Mouse (Mus musculus) heart, postnatal 0 days (tissue): ENCODE results near the gene Crnn. TPM values are rescaled to one million over a fixed set of nuclear protein-coding genes. Genes with fewer than 3 reads are reported as not detected.

ENCODE experiments used
- ATAC-seq: fragments of 200-750 bp; cut with Nextera tagmentation; 2 replicates; pipeline ENCODE4 v1.8.0; 2017; ENCODE audit warnings: low read depth, moderate number of reproducible peaks, moderate library complexity; ENCODE audit not compliant: insufficient read depth
- DNase-seq: peaks from one replicate; pipeline ENCODE4 v3.0.0-alpha.2; 2016; ENCODE audit warnings: low spot score
- H3K27ac ChIP-seq: fragments of 300-500 bp; sonication (generic); 2 replicates; pipeline ENCODE4 v1.5.1; 2014; ENCODE audit warnings: low read depth, mild to moderate bottlenecking
- H3K27me3 ChIP-seq: fragments of 300-500 bp; sonication (generic); 2 replicates; pipeline ENCODE4 v1.6.1; 2014; ENCODE audit warnings: low read length, mixed read lengths; ENCODE audit not compliant: control insufficient read depth, insufficient read depth
- H3K36me3 ChIP-seq: fragments of 300-500 bp; sonication (generic); replicated peaks from 2 replicates; pipeline ENCODE4 v1.6.1; 2014; ENCODE audit warnings: low read length, mixed read lengths; ENCODE audit not compliant: control insufficient read depth, insufficient read depth
- H3K4me1 ChIP-seq: fragments of 300-500 bp; sonication (generic); 2 replicates; pipeline ENCODE4 v1.6.1; 2014; ENCODE audit warnings: antibody characterized with exemption; ENCODE audit not compliant: control insufficient read depth, insufficient read depth
- H3K4me2 ChIP-seq: fragments of 300-500 bp; sonication (generic); 2 replicates; pipeline ENCODE4 v1.6.1; 2014; ENCODE audit warnings: low read depth, mild to moderate bottlenecking, low read length, moderate library complexity
- H3K4me3 ChIP-seq: fragments of 300-500 bp; sonication (generic); 2 replicates; pipeline ENCODE4 v1.5.1; 2014; ENCODE audit warnings: low read depth, low read length
- H3K9ac ChIP-seq: fragments of 300-500 bp; sonication (generic); replicated peaks from 2 replicates; pipeline ENCODE4 v1.6.1; 2014; ENCODE audit warnings: low read depth, low read length, mixed read lengths
- H3K9me3 ChIP-seq: fragments of 300-500 bp; sonication (generic); replicated peaks from 2 replicates; pipeline ENCODE4 v1.6.1; 2016; ENCODE audit warnings: low read length; ENCODE audit not compliant: control insufficient read depth
- CTCF ChIP-seq: IDR thresholded peaks from 2 replicates; pipeline ENCODE4 v1.5.1; 2016; ENCODE audit warnings: antibody characterized with exemption, control low read depth, low read depth
- EP300 ChIP-seq: IDR thresholded peaks from 2 replicates; pipeline ENCODE4 v1.6.1; 2016; ENCODE audit warnings: antibody characterized with exemption, low read depth
- WGBS: fragments of 180-500 bp; shearing (Covaris S2); extraction: QIAGEN DNeasy Blood & Tissue Kit; methylation state at CpG from one replicate; pipeline ENCODE4 v1.1.7; 2014; 5-methylcytosine and 5-hydroxymethylcytosine counted together
- polyA plus RNA-seq: library from polyadenylated mRNA; unstranded; fragments of >200 nt; fragmentation: Nextera tagmentation; extraction: Ambion mirVana; gene quantifications from 2 replicates; pipeline ENCODE4 v1.2.1, GENCODE M21; 2015
- total RNA-seq: library from RNA; depleted of rRNA; stranded (reverse); fragments of >200 nt; gene quantifications from 2 replicates; pipeline ENCODE4 v1.2.3, GENCODE M21; 2014; ENCODE audit warnings: low replicate concordance; rRNA removed

The Crnn gene
- total and polyA plus RNA-seq, 2 experiments from 2014 or later, result not detected

GRCm38 (mm10) chr3:93129076-93129475 is 15.5 kb upstream of the Crnn start:
- Histone ChIP-seq H3K36me3 (no peaks in the 10 kb centered on the region), H3K27ac (no peak overlapping the region), H3K4me1 (no peaks in the 10 kb centered on the region), H3K9ac (no peak overlapping the region), H3K27me3 (no peaks in the 10 kb centered on the region), H3K4me2 (no peak overlapping the region), H3K9me3 (no peaks in the 10 kb centered on the region), H3K4me3 (no peak overlapping the region)
- DNase-seq (no peak), ATAC-seq (no peak)
- no peak for TF ChIP-seq EP300
- 31% methylated on average over 5 of the region's 5 CpGs for WGBS

- Histone ChIP-seq H3K27ac (no peak overlapping the region), H3K27me3 (no peaks in the 10 kb centered on the region), H3K9me3 (no peaks in the 10 kb centered on the region), H3K4me2 (no peak overlapping the region), H3K9ac (no peak overlapping the region), H3K36me3 (no peaks in the 10 kb centered on the region), H3K4me1 (no peaks in the 10 kb centered on the region), H3K4me3 (no peak overlapping the region)
- TF ChIP-seq CTCF (peak; percentile 76), EP300 (no peak)
- DNase-seq (peak; percentile 26), ATAC-seq (no peak)
- 12% methylated on average over 3 of the region's 3 CpGs for WGBS
Measured at GRCm38 (mm10) chr3:93130460-93130859, 14.1 kb upstream of the Crnn start.

- no peak for TF ChIP-seq EP300
- TF ChIP-seq CTCF, result no peak
- no peaks in the 10 kb centered on the region for H3K27me3 ChIP-seq
- 66% methylated on average over 6 of the region's 6 CpGs for WGBS
- DNase-seq (no peak), ATAC-seq (no peak)
- no peak overlapping the region for H3K4me2 ChIP-seq
- H3K4me3 ChIP-seq, result no peak overlapping the region
- H3K4me1 ChIP-seq, result no peaks in the 10 kb centered on the region
- H3K36me3 ChIP-seq, result no peaks in the 10 kb centered on the region
- no peak overlapping the region for H3K9ac ChIP-seq
- no peaks in the 10 kb centered on the region for H3K9me3 ChIP-seq
- H3K27ac ChIP-seq, result no peak overlapping the region
Measured at GRCm38 (mm10) chr3:93162502-93162901, 17.9 kb downstream of the Crnn start.

- H3K4me2 ChIP-seq, result no peak overlapping the region
- no peaks in the 10 kb centered on the region for H3K36me3 ChIP-seq
- DNase-seq (no peak), ATAC-seq (no peak)
- no peaks in the 10 kb centered on the region for H3K4me1 ChIP-seq
- no peaks in the 10 kb centered on the region for H3K27me3 ChIP-seq
- no peak for TF ChIP-seq EP300
- H3K9me3 ChIP-seq, result no peaks in the 10 kb centered on the region
- H3K27ac ChIP-seq, result no peak overlapping the region
- H3K9ac ChIP-seq, result no peak overlapping the region
- whole genome bisulfite sequencing, result 52% methylated on average over 1 of the region's 1 CpGs
- H3K4me3 ChIP-seq, result no peak overlapping the region
Measured at GRCm38 (mm10) chr3:93162996-93163592, 18.5 kb downstream of the Crnn start.

- 79% methylated on average over 4 of the region's 4 CpGs for WGBS
- ATAC-seq (no peak), DNase-seq (no peak)
- no peak overlapping the region for H3K4me2 ChIP-seq
- TF ChIP-seq CTCF (no peak), EP300 (no peak)
- no peak overlapping the region for H3K27ac ChIP-seq
- no peaks in the 10 kb centered on the region for H3K36me3 ChIP-seq
- no peak overlapping the region for H3K9ac ChIP-seq
- no peaks in the 10 kb centered on the region for H3K4me1 ChIP-seq
- no peaks in the 10 kb centered on the region for H3K27me3 ChIP-seq
- H3K4me3 ChIP-seq, result no peak overlapping the region
- H3K9me3 ChIP-seq, result no peaks in the 10 kb centered on the region
Measured at GRCm38 (mm10) chr3:93180856-93181255, 36.3 kb downstream of the Crnn start.

GRCm38 (mm10) chr3:93196978-93197377 is 52.4 kb downstream of the Crnn start, which contains the start of gene Flg2:
Gene Flg2, plus strand, starts transcription at chr3:93197278.
- no peaks in the 10 kb centered on the region for H3K36me3 ChIP-seq
- H3K9me3 ChIP-seq, result 0 out of 2 replicates have a peak, but pooled peaks cover 4% of the 10 kb centered on the region
- 68% methylated on average over 3 of the region's 3 CpGs for WGBS
- no peak within 1 kb of the TSS for H3K4me3 ChIP-seq
- no peak within 1 kb of the TSS for H3K4me2 ChIP-seq
- no peak for ATAC-seq
- no peaks in the 10 kb centered on the region for H3K27me3 ChIP-seq
- no peak within 1 kb of the TSS for H3K9ac ChIP-seq
- no peak for DNase-seq
- TF ChIP-seq EP300 (no peak), CTCF (no peak)
- no peak within 1 kb of the TSS for H3K27ac ChIP-seq
- no peaks in the 10 kb centered on the region for H3K4me1 ChIP-seq

Other genes starting within 250 kb of the Crnn start
- not detected in 2 replicates for gene Lce3a, start 218.6 kb upstream of the Crnn start, total RNA-seq
- gene Lce3a, start 218.6 kb upstream of the Crnn start, polyA plus RNA-seq, result not detected in 2 replicates
- not detected in 2 replicates for gene Lce3b, start 211.8 kb upstream of the Crnn start, total RNA-seq
- not detected in 2 replicates for gene Lce3b, start 211.8 kb upstream of the Crnn start, polyA plus RNA-seq
- not detected in 2 replicates for gene Lce3c, start 200.3 kb upstream of the Crnn start, total RNA-seq
- gene Lce3c, start 200.3 kb upstream of the Crnn start, polyA plus RNA-seq, result not detected in 2 replicates
- gene Lce3d, start 187.4 kb upstream of the Crnn start, total RNA-seq, result not detected in 2 replicates
- gene Lce3d, start 187.4 kb upstream of the Crnn start, polyA plus RNA-seq, result not detected in 2 replicates
- gene Lce3e, start 177.7 kb upstream of the Crnn start, total RNA-seq, result not detected in 2 replicates
- not detected in 2 replicates for gene Lce3e, start 177.7 kb upstream of the Crnn start, polyA plus RNA-seq
- gene Lce3f, start 152.6 kb upstream of the Crnn start, total RNA-seq, result not detected in 2 replicates
- not detected in 2 replicates for gene Lce3f, start 152.6 kb upstream of the Crnn start, polyA plus RNA-seq
- gene Crct1, start 129.1 kb upstream of the Crnn start, total RNA-seq, result not detected in 2 replicates
- not detected in 2 replicates for gene Crct1, start 129.1 kb upstream of the Crnn start, polyA plus RNA-seq
- gene Lce1m, start 125.7 kb upstream of the Crnn start, total RNA-seq, result not detected in 2 replicates
- not detected in 2 replicates for gene Lce1m, start 125.7 kb upstream of the Crnn start, polyA plus RNA-seq
- not detected in 2 replicates for gene Gm4858, start 76.0 kb upstream of the Crnn start, total RNA-seq
- not detected in 2 replicates for gene Gm4858, start 76.0 kb upstream of the Crnn start, polyA plus RNA-seq
- gene Flg2, start 52.5 kb downstream of the Crnn start, total RNA-seq, result not detected in 2 replicates
- gene Flg2, start 52.5 kb downstream of the Crnn start, polyA plus RNA-seq, result not detected in 2 replicates
- gene Flg, start 128.7 kb downstream of the Crnn start, total RNA-seq, result 0.15 TPM in 1 of 2 replicates, not detected in the other
- not detected in 2 replicates for gene Flg, start 128.7 kb downstream of the Crnn start, polyA plus RNA-seq
- not detected in 2 replicates for gene Hrnr, start 175.0 kb downstream of the Crnn start, total RNA-seq
- gene Hrnr, start 175.0 kb downstream of the Crnn start, polyA plus RNA-seq, result not detected in 2 replicates
- gene Rptn, start 248.9 kb downstream of the Crnn start, total RNA-seq, result not detected in 2 replicates
- not detected in 2 replicates for gene Rptn, start 248.9 kb downstream of the Crnn start, polyA plus RNA-seq